Comparison of ENCODE assay signal across 21 mouse cellular contexts in the genomic region with DNA sequence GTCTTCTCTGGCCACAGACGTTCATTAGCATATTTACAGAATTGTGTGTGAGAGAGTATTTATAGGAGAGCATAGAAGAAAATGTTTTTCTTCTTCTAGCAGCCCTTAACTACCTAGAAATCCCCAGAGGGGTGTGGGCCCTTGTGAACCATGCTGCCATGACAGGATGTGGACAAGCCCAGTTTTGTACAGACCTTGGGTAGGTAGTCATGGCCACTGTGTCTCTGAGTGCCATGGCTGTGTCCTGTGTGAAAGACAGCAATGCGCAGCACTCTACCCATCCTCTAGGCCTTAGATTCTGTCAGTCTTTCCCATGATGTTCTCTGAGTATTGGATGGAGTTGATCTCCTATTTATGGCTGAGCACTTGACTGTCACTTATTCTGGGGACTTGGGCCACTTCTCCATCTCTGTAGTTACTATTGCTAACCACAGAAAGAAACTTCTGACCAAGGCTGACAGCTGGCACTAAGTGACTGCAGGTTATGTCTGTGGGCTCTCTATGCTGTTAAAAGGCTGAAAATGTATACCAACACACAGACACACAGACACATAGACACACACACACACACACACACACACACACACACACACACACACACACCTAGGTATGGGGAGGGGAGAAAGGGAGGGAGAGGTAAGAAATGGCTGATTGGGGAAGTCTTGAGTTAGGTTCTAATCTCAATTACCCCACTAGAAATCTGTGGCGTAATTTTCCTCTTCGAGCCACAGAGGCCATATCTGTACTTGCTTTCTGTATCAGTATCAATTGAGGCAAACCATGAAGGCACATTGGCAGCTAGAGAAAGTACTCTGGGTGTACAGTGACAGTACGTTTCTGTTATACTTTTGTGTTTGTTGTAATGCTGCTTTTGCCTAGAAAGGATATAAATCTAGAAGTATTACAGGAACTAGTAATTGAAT. TPM values are rescaled to one million over a fixed set of nuclear protein-coding genes. Genes with fewer than 3 reads are reported as not detected.
DNase-seq lines count a peak whose midpoint lies in the region; ATAC-seq and TF ChIP-seq lines count a peak whose summit lies in the region.
"Had no signal": no experiment of that assay in that cellular context is flagged by ENCODE, and none has a peak within 500 bp of the region (broad histone marks: within the 10 kb centered on the region; RNA-seq: fewer than 3 reads in every experiment).

No protein-coding gene starts in this region.

- no peaks in the 10 kb centered on the region for H3K79me2 ChIP-seq in CH12.LX (replicated peaks; ENCODE audit: control insufficient read depth, extremely low read depth, insufficient read depth, poor library complexity, severe bottlenecking)

- no peaks in the 10 kb centered on the region for H3K27me3 ChIP-seq in intestine, postnatal 0 days (replicated peaks; ENCODE audit: control insufficient read depth, insufficient read depth, low read length)
- no peaks in the 10 kb centered on the region for H3K27me3 ChIP-seq in intestine, embryonic 15.5 days (replicated peaks)
- no peaks in the 10 kb centered on the region for H3K27me3 ChIP-seq in CH12.LX (replicated peaks)
- H3K27me3 ChIP-seq in liver, embryonic 12.5 days (replicated peaks), result 0 out of 2 replicates have a peak, but pooled peaks cover 14% of the 10 kb centered on the region
- no peaks in the 10 kb centered on the region for H3K27me3 ChIP-seq in hindbrain, embryonic 10.5 days (ENCODE audit: insufficient read depth, poor library complexity, severe bottlenecking)
- H3K27me3 ChIP-seq: embryonic facial prominence, embryonic 15.5 days; hindbrain, embryonic 12.5 days; neural tube, embryonic 12.5 days had no signal

- H3K4me3 ChIP-seq in intestine, postnatal 0 days (ENCODE audit: low read depth, low read length), result no peak overlapping the region
- no peak overlapping the region for H3K4me3 ChIP-seq in intestine, embryonic 15.5 days (replicated peaks)
- no peak overlapping the region for H3K4me3 ChIP-seq in CH12.LX (replicated peaks in 1 of 3; ENCODE audit: low read depth in 2 of 3, low read length in 2 of 3, poor library complexity in 1 of 3)
- no peak overlapping the region for H3K4me3 ChIP-seq in liver, embryonic 12.5 days
- H3K4me3 ChIP-seq in hindbrain, embryonic 10.5 days, result no peak overlapping the region
- H3K4me3 ChIP-seq: embryonic facial prominence, embryonic 15.5 days; hindbrain, embryonic 12.5 days; left cerebral cortex, adult 2 months; midbrain, embryonic 10.5 days; neural tube, embryonic 12.5 days had no signal

- 69% methylated on average over 5 of the region's 5 CpGs for WGBS in intestine, postnatal 0 days
- 79% methylated on average over 5 of the region's 5 CpGs for WGBS in intestine, embryonic 15.5 days
- 52% methylated on average over 5 of the region's 5 CpGs for WGBS in liver, embryonic 12.5 days (ENCODE audit: insufficient replicate concordance)
- whole genome bisulfite sequencing in hindbrain, embryonic 10.5 days, result 91% methylated on average over 5 of the region's 5 CpGs

- dilution Hi-C loops in CH12.LX (cut with MboI; ENCODE audit: extremely low pct_ligation_motif_present, extremely low pct_unique_long_range_greater_than_20kb, low sequenced_read_pairs), result no loop called here

- TF ChIP-seq POLR2A in CH12.LX (IDR thresholded peaks at IDR 0.05; ENCODE audit: low read depth, low read length), result no peak

- 0 out of 2 replicates have a peak, but pooled peaks have one; percentile 13 for ATAC-seq in intestine, postnatal 0 days
- ATAC-seq in intestine, embryonic 15.5 days, result no peak
- peak; percentile 65 for ATAC-seq in inflammation-experienced regulatory T-cells, adult 6 months
- ATAC-seq in liver, embryonic 12.5 days, result no peak
- ATAC-seq: forebrain, postnatal 0 days had no signal

- H3K4me1 ChIP-seq in intestine, postnatal 0 days (replicated peaks; ENCODE audit: control insufficient read depth, insufficient read depth, low read length), result no peaks in the 10 kb centered on the region; the same call in 1 of the 2 replicates
- no peaks in the 10 kb centered on the region; the same call in 1 of the 2 replicates for H3K4me1 ChIP-seq in intestine, embryonic 15.5 days (replicated peaks)
- peaks cover 11 to 32% of the 10 kb centered on the region in 2 experiments for H3K4me1 ChIP-seq in CH12.LX (ENCODE audit: control insufficient read depth in 1 of 2, insufficient read depth in 2 of 2)
- peaks cover 21% of the 10 kb centered on the region for H3K4me1 ChIP-seq in liver, embryonic 12.5 days
- no peaks in the 10 kb centered on the region for H3K4me1 ChIP-seq in hindbrain, embryonic 10.5 days (replicated peaks)
- H3K4me1 ChIP-seq: embryonic facial prominence, embryonic 15.5 days; hindbrain, embryonic 12.5 days; midbrain, embryonic 10.5 days; neural tube, embryonic 12.5 days had no signal

- no peak overlapping the region for H3K9ac ChIP-seq in intestine, postnatal 0 days (ENCODE audit: low read depth, low read length)
- H3K9ac ChIP-seq in intestine, embryonic 15.5 days, result no peak overlapping the region
- H3K9ac ChIP-seq in CH12.LX (ENCODE audit: insufficient read depth, low read depth), result no peak overlapping the region
- H3K9ac ChIP-seq in liver, embryonic 12.5 days, result no peak overlapping the region
- H3K9ac ChIP-seq: embryonic facial prominence, embryonic 15.5 days; forebrain, postnatal 0 days; hindbrain, embryonic 12.5 days; neural tube, embryonic 12.5 days had no signal

- in situ Hi-C loops in CH12.LX (cut with MboI; ENCODE audit: low pct_ligation_motif_present, low pct_unique_long_range_greater_than_20kb, low sequenced_read_pairs), result no loop called here

- no peaks in the 10 kb centered on the region for H3K9me3 ChIP-seq in intestine, postnatal 0 days (ENCODE audit: control insufficient read depth)
- H3K9me3 ChIP-seq in intestine, embryonic 15.5 days, result no peaks in the 10 kb centered on the region
- no peaks in the 10 kb centered on the region for H3K9me3 ChIP-seq in CH12.LX (replicated peaks; ENCODE audit: low read length)
- no peaks in the 10 kb centered on the region for H3K9me3 ChIP-seq in liver, embryonic 12.5 days (replicated peaks)
- no peaks in the 10 kb centered on the region for H3K9me3 ChIP-seq in hindbrain, embryonic 10.5 days
- H3K9me3 ChIP-seq: embryonic facial prominence, embryonic 15.5 days; G1E; hindbrain, embryonic 12.5 days; midbrain, embryonic 10.5 days; neural tube, embryonic 12.5 days had no signal

- H3K4me2 ChIP-seq in intestine, postnatal 0 days (replicated peaks; ENCODE audit: low read depth), result no peak overlapping the region
- no peak overlapping the region for H3K4me2 ChIP-seq in intestine, embryonic 15.5 days (replicated peaks)
- peak overlapping the region; percentile 0; the same call in 1 of the 2 replicates for H3K4me2 ChIP-seq in CH12.LX (ENCODE audit: insufficient read depth, low read depth, poor library complexity, severe bottlenecking)
- H3K4me2 ChIP-seq in liver, embryonic 12.5 days, result no peak overlapping the region
- H3K4me2 ChIP-seq: embryonic facial prominence, embryonic 15.5 days; hindbrain, embryonic 12.5 days; neural tube, embryonic 12.5 days had no signal

- no peak; the same call in 1 of the 2 replicates for TF ChIP-seq EP300 in CH12.LX (IDR thresholded peaks at IDR 0.05; ENCODE audit: low read length)

- no peak for TF ChIP-seq RAD21 in CH12.LX (IDR thresholded peaks at IDR 0.05; ENCODE audit: low read depth, low read length)

- DNase-seq in CH12.LX (ENCODE audit: extremely low read depth), result peak; percentile 41
- DNase-seq in spleen, postnatal 36 days (ENCODE audit: low spot score in 2 of 2), result peak; percentile 75 to 76
- no peak for DNase-seq in kidney, postnatal 4 days
- DNase-seq in hindbrain, embryonic 10.5 days (ENCODE audit: low spot score), result no peak
- DNase-seq: cerebellum, adult 9-11 months; forebrain, postnatal 0 days; kidney, postnatal 36 days; layer of hippocampus, adult 9-11 months; left cerebral cortex, postnatal 4 days; lung, adult 2 months had no signal

- no peaks in the 10 kb centered on the region for H3K36me3 ChIP-seq in intestine, postnatal 0 days (ENCODE audit: control insufficient read depth, insufficient read depth)
- H3K36me3 ChIP-seq in intestine, embryonic 15.5 days, result no peaks in the 10 kb centered on the region
- no peaks in the 10 kb centered on the region for H3K36me3 ChIP-seq in CH12.LX (replicated peaks in 1 of 2; ENCODE audit: control insufficient read depth in 1 of 2, insufficient read depth in 1 of 2, low read length in 1 of 2)
- H3K36me3 ChIP-seq in liver, embryonic 12.5 days, result no peaks in the 10 kb centered on the region
- H3K36me3 ChIP-seq in hindbrain, embryonic 10.5 days, result no peaks in the 10 kb centered on the region
- H3K36me3 ChIP-seq: embryonic facial prominence, embryonic 15.5 days; hindbrain, embryonic 12.5 days; midbrain, embryonic 10.5 days; neural tube, embryonic 12.5 days had no signal

- H3K27ac ChIP-seq in intestine, postnatal 0 days (ENCODE audit: low read depth, low read length), result no peak overlapping the region; the same call in 1 of the 2 replicates
- no peak overlapping the region for H3K27ac ChIP-seq in intestine, embryonic 15.5 days
- peak overlapping the region; percentile 5; the same call in 1 of the 2 replicates for H3K27ac ChIP-seq in CH12.LX (ENCODE audit: insufficient read depth, low read depth)
- no peak overlapping the region for H3K27ac ChIP-seq in liver, embryonic 12.5 days
- no peak overlapping the region for H3K27ac ChIP-seq in hindbrain, embryonic 10.5 days
- H3K27ac ChIP-seq: embryonic facial prominence, embryonic 15.5 days; hindbrain, embryonic 12.5 days; left cerebral cortex, adult 2 months; midbrain, embryonic 10.5 days; neural tube, embryonic 12.5 days; stomach, postnatal 0 days had no signal

- TF ChIP-seq CTCF in intestine, postnatal 0 days (IDR thresholded peaks at IDR 0.05; ENCODE audit: low read depth), result no peak
- no peak for TF ChIP-seq CTCF in CH12.LX (conservative IDR thresholded peaks at IDR 0.05 in 1 of 2, IDR thresholded peaks at IDR 0.05 in 1 of 2; ENCODE audit: low read depth in 2 of 2, low read length in 2 of 2)

TF ChIP-seq in CH12.LX, 34 proteins besides CTCF, POLR2A, EP300 and RAD21:
- TF ChIP-seq IRF4 (IDR thresholded peaks at IDR 0.05; ENCODE audit: low read depth, low read length), result peak; percentile 14; the same call in 1 of the 2 replicates
- TF ChIP-seq ETS1 (conservative IDR thresholded peaks at IDR 0.05; ENCODE audit: low read depth, low read length), result 0 out of 2 replicates have a peak, but pooled peaks have one; percentile 18
- TF ChIP-seq TBP (conservative IDR thresholded peaks at IDR 0.05; ENCODE audit: low read depth, low read length), result no peak

RNA-seq across cellular contexts. Expression of a gene that starts 29.0 kb away (rescaled TPM):
- polyA plus RNA-seq in intestine, postnatal 0 days (2015; fragmentation: Nextera tagmentation; extraction: Ambion mirVana), result 21.0 and 24.3 TPM in 2 replicates
- polyA plus RNA-seq in intestine, embryonic 15.5 days (2015; fragmentation: Nextera tagmentation; extraction: Ambion mirVana), result 24.2 and 25.0 TPM in 2 replicates
- total RNA-seq in CH12.LX (2012; rRNA removed), result 6.2 and 7.0 TPM in 2 replicates
- total RNA-seq in CH12.LX (2014; rRNA removed), result 5.1 and 6.3 TPM in 2 replicates
- polyA plus RNA-seq in CH12.LX (2012; ENCODE audit: insufficient read length, low read depth), result 7.7 and 9.6 TPM in 2 replicates
- polyA plus RNA-seq in inflammation-experienced regulatory T-cells, adult 6 months (2017; shearing (Covaris generic)), result 10 to 100 TPM; 53.4 to 55.6 (median 53.7) TPM
- polyA plus RNA-seq in liver, embryonic 12.5 days (2016; fragmentation: Nextera tagmentation; extraction: Ambion mirVana), result 4.5 and 4.8 TPM in 2 replicates
- polyA plus RNA-seq in hindbrain, embryonic 10.5 days (2016; fragmentation: Nextera tagmentation; extraction: Ambion mirVana), result 9.8 and 10.5 TPM in 2 replicates

Comparison
In these comparisons a context has a peak if more than half of its experiments do, and no peak if none do; other contexts are left out.
1. ATAC-seq: peak in intestine, postnatal 0 days (single experiment) and inflammation-experienced regulatory T-cells, adult 6 months (single experiment); none in intestine, embryonic 15.5 days (single experiment) and liver, embryonic 12.5 days (single experiment).
2. DNase-seq: peak in CH12.LX (single experiment) and spleen, postnatal 36 days (2 of 2); none in kidney, postnatal 4 days (0 of 2) and hindbrain, embryonic 10.5 days (single experiment).